Mouse (Mus musculus) midbrain, postnatal 0 days (tissue): Measurements from ENCODE around the gene Otud6a. TPM values are rescaled to one million over a fixed set of nuclear protein-coding genes. Genes with fewer than 3 reads are reported as not detected.
"Not testable (repeated sequence)": the region's sequence is repeated elsewhere in the genome, so short reads cannot be mapped to it uniquely, and the experiment has no call there.

ENCODE experiments used
- ATAC-seq: fragments of 200-750 bp; cut with Nextera tagmentation; 2 replicates; pipeline ENCODE4 v1.8.0; 2017; ENCODE audit warnings: moderate number of reproducible peaks, mild to moderate bottlenecking, moderate TSS enrichment, moderate library complexity; ENCODE audit not compliant: low FRiP score
- DNase-seq: peaks from one replicate; pipeline ENCODE4 v3.0.0-alpha.2; 2015; ENCODE audit warnings: low spot score
- H3K27ac ChIP-seq: fragments of 300-500 bp; sonication (generic); 2 replicates; pipeline ENCODE4 v1.5.1; 2014; ENCODE audit warnings: low read depth, mild to moderate bottlenecking, low read length, mixed read lengths
- H3K27me3 ChIP-seq: fragments of 300-500 bp; sonication (generic); 2 replicates; pipeline ENCODE4 v1.6.1; 2014; ENCODE audit warnings: low read length, control low read depth, mixed read lengths; ENCODE audit not compliant: insufficient read depth
- H3K36me3 ChIP-seq: fragments of 300-500 bp; sonication (generic); 2 replicates; pipeline ENCODE4 v1.6.1; 2014; ENCODE audit warnings: low read length, control low read depth, mixed read lengths; ENCODE audit not compliant: insufficient read depth
- H3K4me1 ChIP-seq: fragments of 300-500 bp; sonication (generic); 2 replicates; pipeline ENCODE4 v1.6.1; 2014; ENCODE audit warnings: mild to moderate bottlenecking, control low read depth, antibody characterized with exemption, low read length, mixed read lengths; ENCODE audit not compliant: insufficient read depth
- H3K4me2 ChIP-seq: fragments of 300-500 bp; sonication (generic); 2 replicates; pipeline ENCODE4 v1.6.1; 2014; ENCODE audit warnings: low read depth, mild to moderate bottlenecking, low read length, mixed read lengths; ENCODE audit not compliant: poor library complexity, severe bottlenecking
- H3K4me3 ChIP-seq: fragments of 300-500 bp; sonication (generic); 2 replicates; pipeline ENCODE4 v1.5.1; 2014; ENCODE audit warnings: low read depth, mild to moderate bottlenecking, low read length, moderate library complexity
- H3K9ac ChIP-seq: fragments of 300-500 bp; sonication (generic); replicated peaks from 2 replicates; pipeline ENCODE4 v1.6.1; 2014; ENCODE audit warnings: mild to moderate bottlenecking, low read length, moderate library complexity, mixed read lengths; ENCODE audit not compliant: poor library complexity, severe bottlenecking
- H3K9me3 ChIP-seq: fragments of 300-500 bp; sonication (generic); 2 replicates; pipeline ENCODE4 v1.6.1; 2016; ENCODE audit warnings: low read length, control low read depth
- CTCF ChIP-seq: IDR thresholded peaks from 2 replicates; pipeline ENCODE4 v1.5.1; 2016; ENCODE audit warnings: antibody characterized with exemption, mild to moderate bottlenecking
- WGBS: fragments of 180-500 bp; shearing (Covaris S2); extraction: QIAGEN DNeasy Blood & Tissue Kit; methylation state at CpG from one replicate; pipeline ENCODE4 v1.1.7; 2014; 5-methylcytosine and 5-hydroxymethylcytosine counted together
- polyA plus RNA-seq: library from polyadenylated mRNA; unstranded; fragments of >200 nt; fragmentation: Nextera tagmentation; extraction: Ambion mirVana; gene quantifications from 2 replicates; pipeline ENCODE4 v1.2.1, GENCODE M21; 2015
- total RNA-seq: library from RNA; depleted of rRNA; stranded (reverse); fragments of >200 nt; gene quantifications from 2 replicates; pipeline ENCODE4 v1.2.3, GENCODE M21; 2014

Gene Otud6a
- total and polyA plus RNA-seq, 2 experiments from 2014 or later = not detected

- no peaks in the 10 kb centered on the region for H3K27me3 ChIP-seq
- H3K9me3 ChIP-seq = no peaks in the 10 kb centered on the region
- no peaks in the 10 kb centered on the region for H3K36me3 ChIP-seq
- ATAC-seq = no peak
- H3K9ac ChIP-seq = no peak overlapping the region
- no peak for TF ChIP-seq CTCF
- H3K4me1 ChIP-seq = no peaks in the 10 kb centered on the region
- no peak overlapping the region for H3K27ac ChIP-seq
- 83% methylated on average over 5 of the region's 5 CpGs for WGBS
- H3K4me2 ChIP-seq = no peak overlapping the region
- H3K4me3 ChIP-seq = no peak overlapping the region
- DNase-seq = no peak
These were observed 27.2 kb upstream of the Otud6a start for GRCm38 (mm10) chrX:100401657-100402056.

- no peaks in the 10 kb centered on the region for H3K9me3 ChIP-seq
- ATAC-seq (no peak), DNase-seq (no peak)
- H3K27ac ChIP-seq = no peak overlapping the region
- WGBS = 78% methylated on average over 1 of the region's 1 CpGs
- no peak overlapping the region for H3K9ac ChIP-seq
- H3K4me2 ChIP-seq = no peak overlapping the region
- no peaks in the 10 kb centered on the region for H3K27me3 ChIP-seq
- no peak for TF ChIP-seq CTCF
- no peaks in the 10 kb centered on the region for H3K36me3 ChIP-seq
- no peak overlapping the region for H3K4me3 ChIP-seq
- H3K4me1 ChIP-seq = no peaks in the 10 kb centered on the region
These were observed 19.6 kb upstream of the Otud6a start for GRCm38 (mm10) chrX:100409245-100409644.

DNA sequence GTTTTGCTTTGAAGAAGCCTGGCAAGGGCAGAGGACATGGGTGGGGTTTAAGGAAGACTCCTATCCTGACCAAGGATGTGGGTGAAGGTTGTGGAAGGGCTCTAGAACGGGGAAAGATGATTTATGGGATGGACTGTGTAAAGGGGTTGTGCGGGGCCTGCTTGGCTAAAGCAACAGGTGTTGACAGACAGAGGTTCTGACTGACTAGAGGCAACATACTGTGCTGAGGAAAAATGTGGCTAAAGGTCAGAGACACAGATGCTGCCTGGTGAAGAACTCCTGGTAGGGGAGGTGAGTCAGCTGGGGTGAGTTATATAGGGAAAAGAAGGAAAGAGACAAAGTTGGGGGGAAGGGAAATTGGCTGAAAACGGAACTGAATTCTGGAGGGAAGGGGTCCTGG lies 3.5 kb downstream of the Otud6a start:
- 74% methylated on average over 3 of the region's 3 CpGs for WGBS
- H3K9me3 ChIP-seq = no peaks in the 10 kb centered on the region
- H3K36me3 ChIP-seq = no peaks in the 10 kb centered on the region
- H3K27me3 ChIP-seq = peaks cover 9% of the 10 kb centered on the region; the same call in 1 of the 2 replicates
- H3K4me3 ChIP-seq = no peak overlapping the region
- ATAC-seq (no peak), DNase-seq (no peak)
- H3K9ac ChIP-seq = no peak overlapping the region
- H3K4me2 ChIP-seq = no peak overlapping the region
- no peak overlapping the region for H3K27ac ChIP-seq
- no peaks in the 10 kb centered on the region for H3K4me1 ChIP-seq
- no peak for TF ChIP-seq CTCF

DNA sequence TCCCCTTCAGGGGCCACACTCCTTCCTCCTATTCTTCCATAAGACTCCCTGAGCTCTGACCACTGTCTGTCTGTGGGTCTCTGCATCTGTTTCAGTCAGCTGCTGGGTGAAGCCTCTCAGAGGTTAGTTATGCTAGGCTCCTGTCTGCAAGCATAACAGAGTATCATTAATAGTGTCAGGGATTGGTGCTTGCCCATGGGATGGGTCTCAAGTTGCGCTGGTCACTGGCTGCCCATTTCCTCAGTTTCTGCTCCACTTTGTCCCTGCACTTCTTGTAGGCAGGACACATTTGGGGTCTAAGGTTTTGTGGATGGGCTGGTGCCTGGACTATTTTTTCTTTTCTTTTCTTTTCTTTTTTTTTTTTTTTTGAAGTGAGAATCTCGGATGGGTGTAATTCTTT lies 13.8 kb downstream of the Otud6a start, which contains the start of gene Awat2:
Gene Awat2, minus strand, starts transcription at position 101 of the 400 bp plus-strand sequence.
- not testable (repeated sequence) for H3K4me3 ChIP-seq, H3K9me3 ChIP-seq, ATAC-seq, H3K36me3 ChIP-seq, H3K4me2 ChIP-seq, H3K9ac ChIP-seq, DNase-seq, H3K4me1 ChIP-seq, H3K27ac ChIP-seq, H3K27me3 ChIP-seq
- WGBS = 69% methylated on average over 2 of the region's 2 CpGs

- DNase-seq = no peak
- ATAC-seq = no peak
- no peak overlapping the region for H3K9ac ChIP-seq
- no peaks in the 10 kb centered on the region for H3K9me3 ChIP-seq
- no peaks in the 10 kb centered on the region for H3K4me1 ChIP-seq
- WGBS = 88% methylated on average over 7 of the region's 7 CpGs
- H3K4me3 ChIP-seq = no peak overlapping the region
- no peaks in the 10 kb centered on the region for H3K27me3 ChIP-seq
- TF ChIP-seq CTCF = no peak
- H3K27ac ChIP-seq = no peak overlapping the region
- no peaks in the 10 kb centered on the region for H3K36me3 ChIP-seq
- H3K4me2 ChIP-seq = no peak overlapping the region
These were observed 14.7 kb downstream of the Otud6a start for GRCm38 (mm10) chrX:100443532-100443931.

- no peaks in the 10 kb centered on the region for H3K4me1 ChIP-seq
- H3K9me3 ChIP-seq = no peaks in the 10 kb centered on the region
- no peaks in the 10 kb centered on the region for H3K36me3 ChIP-seq
- 0 out of 2 replicates have a peak, but pooled peaks cover 14% of the 10 kb centered on the region for H3K27me3 ChIP-seq
- H3K4me3 ChIP-seq = no peak overlapping the region
- no peak overlapping the region for H3K4me2 ChIP-seq
- H3K27ac ChIP-seq = no peak overlapping the region
- DNase-seq = no peak
- no peak overlapping the region for H3K9ac ChIP-seq
- ATAC-seq = no peak
- WGBS = 81% methylated on average over 4 of the region's 4 CpGs
- TF ChIP-seq CTCF = no peak
These were observed 39.2 kb downstream of the Otud6a start for GRCm38 (mm10) chrX:100468047-100468446.
